Mouse (Mus musculus) bone marrow, adult 2 months (tissue): Measurements from ENCODE around the gene Xirp1.

Source experiments
- CTCF ChIP-seq: fragments of 200-500 bp; IDR thresholded peaks from 2 replicates; pipeline ENCODE4 v1.5.1; 2011; ENCODE audit warnings: low read length, control low read depth; ENCODE audit not compliant: control insufficient read depth, insufficient read depth
- POLR2A ChIP-seq: fragments of 200-500 bp; IDR thresholded peaks from 2 replicates; pipeline ENCODE4 v1.6.1; 2011; ENCODE audit warnings: low read depth, mild to moderate bottlenecking, control low read depth, low read length, borderline replicate concordance; ENCODE audit not compliant: control insufficient read depth

GRCm38 (mm10) chr9:120071251-120071650 lies 47.9 kb upstream of the Xirp1 start:
- TF ChIP-seq POLR2A (no peak), CTCF (no peak)
